Mouse (Mus musculus) embryonic facial prominence, embryonic 11.5 days (tissue): ENCODE data around the gene Gm10377. TPM values are rescaled to one million over a fixed set of nuclear protein-coding genes. Genes with fewer than 3 reads are reported as not detected.
"Not testable (repeated sequence)": the region's sequence is repeated elsewhere in the genome, so short reads cannot be mapped to it uniquely, and the experiment has no call there.

ENCODE experiments used
- ATAC-seq: fragments of 200-750 bp; cut with Nextera tagmentation; replicated peaks from 2 replicates; pipeline ENCODE4 v1.8.0; 2017; ENCODE audit warnings: low read depth; ENCODE audit not compliant: insufficient number of reproducible peaks, low FRiP score, low TSS enrichment
- DNase-seq: peaks from one replicate; pipeline ENCODE4 v3.0.0-alpha.2; 2015; ENCODE audit warnings: low spot score
- H3K27ac ChIP-seq: fragments of 300-500 bp; sonication (generic); replicated peaks from 2 replicates; pipeline ENCODE4 v1.5.1; 2014; ENCODE audit warnings: mild to moderate bottlenecking, low read depth, low read length, control low read depth
- H3K27me3 ChIP-seq: fragments of 300-500 bp; sonication (generic); 2 replicates; pipeline ENCODE4 v1.6.1; 2014; ENCODE audit warnings: mild to moderate bottlenecking, low read length, moderate library complexity, mixed read lengths; ENCODE audit not compliant: control insufficient read depth, insufficient read depth
- H3K36me3 ChIP-seq: fragments of 300-500 bp; sonication (generic); replicated peaks from 2 replicates; pipeline ENCODE4 v1.6.1; 2014; ENCODE audit warnings: low read depth, mild to moderate bottlenecking, low read length, moderate library complexity, mixed read lengths; ENCODE audit not compliant: control insufficient read depth, insufficient read depth
- H3K4me1 ChIP-seq: fragments of 300-500 bp; sonication (generic); 2 replicates; pipeline ENCODE4 v1.6.1; 2014; ENCODE audit warnings: low read length, mixed read lengths; ENCODE audit not compliant: control insufficient read depth, insufficient read depth
- H3K4me2 ChIP-seq: fragments of 300-500 bp; sonication (generic); 2 replicates; pipeline ENCODE4 v1.6.1; 2014; ENCODE audit warnings: low read depth, mild to moderate bottlenecking, control low read depth, low read length, moderate library complexity
- H3K4me3 ChIP-seq: fragments of 300-500 bp; sonication (generic); 2 replicates; pipeline ENCODE4 v1.5.1; 2014; ENCODE audit warnings: low read depth, low read length, control low read depth
- H3K9ac ChIP-seq: fragments of 300-500 bp; sonication (generic); replicated peaks from 2 replicates; pipeline ENCODE4 v1.6.1; 2014; ENCODE audit warnings: mild to moderate bottlenecking, control low read depth, low read length
- H3K9me3 ChIP-seq: fragments of 300-500 bp; sonication (generic); replicated peaks from 2 replicates; pipeline ENCODE4 v1.6.1; 2016; ENCODE audit warnings: mild to moderate bottlenecking, low read length, inconsistent platforms, mixed read lengths; ENCODE audit not compliant: control insufficient read depth
- WGBS: fragments of 180-500 bp; shearing (Covaris S2); extraction: QIAGEN DNeasy Blood & Tissue Kit; methylation state at CpG from one replicate; pipeline ENCODE4 v1.1.7; 2014; 5-methylcytosine and 5-hydroxymethylcytosine counted together
- polyA plus RNA-seq: library from polyadenylated mRNA; unstranded; fragments of >200 nt; fragmentation: Nextera tagmentation; extraction: Ambion mirVana; gene quantifications from 2 replicates; pipeline ENCODE4 v1.2.1, GENCODE M21; 2014

Gm10377 gene
- not detected in 2 replicates for polyA plus RNA-seq

GRCm38 (mm10) chr14:42797887-42798286 is at the start of gene Gm10377:
TSS of gene Gm10377 (minus strand) at chr14:42797987.
- not testable (repeated sequence) for H3K36me3 ChIP-seq, H3K27me3 ChIP-seq, H3K4me2 ChIP-seq, H3K4me3 ChIP-seq, ATAC-seq, H3K4me1 ChIP-seq, H3K9ac ChIP-seq, H3K27ac ChIP-seq, DNase-seq, H3K9me3 ChIP-seq

GRCm38 (mm10) chr14:42768721-42769120 is 29.1 kb downstream of the Gm10377 start, which contains the start of gene Gm3015:
TSS of gene Gm3015 (minus strand) at chr14:42768821.
- not testable (repeated sequence) for H3K36me3 ChIP-seq, H3K9ac ChIP-seq, H3K27ac ChIP-seq, H3K4me2 ChIP-seq, H3K4me1 ChIP-seq, H3K9me3 ChIP-seq, H3K4me3 ChIP-seq, DNase-seq, ATAC-seq, H3K27me3 ChIP-seq
- WGBS, result no CpG with 5 or more reads among the region's 1 CpGs

Other genes starting within 250 kb of the Gm10377 start
- not detected in 2 replicates for gene Gm17124, start 198.1 kb downstream of the Gm10377 start, polyA plus RNA-seq
- gene Gm3633, start 156.1 kb downstream of the Gm10377 start, polyA plus RNA-seq, result not detected in 2 replicates
- gene Gm10378, start 142.0 kb downstream of the Gm10377 start, polyA plus RNA-seq, result not detected in 2 replicates
- not detected in 2 replicates for gene Gm3015, start 29.2 kb downstream of the Gm10377 start, polyA plus RNA-seq
- not detected in 2 replicates for gene Gm21977, start 55.5 kb upstream of the Gm10377 start, polyA plus RNA-seq
- not detected in 2 replicates for gene Gm8082, start 195.6 kb upstream of the Gm10377 start, polyA plus RNA-seq
- not detected in 2 replicates for gene Gm10376, start 217.6 kb upstream of the Gm10377 start, polyA plus RNA-seq